Comparison of ENCODE assay signal across 9 mouse cellular contexts in genomic region chr7:16002171-16002570, GRCm38 (mm10). TPM values are rescaled to one million over a fixed set of nuclear protein-coding genes. Genes with fewer than 3 reads are reported as not detected.
DNase-seq lines count a peak whose midpoint lies in the region; ATAC-seq and TF ChIP-seq lines count a peak whose summit lies in the region.
"Had no signal": no experiment of that assay in that cellular context is flagged by ENCODE, and none has a peak within 500 bp of the region (broad histone marks: within the 10 kb centered on the region; RNA-seq: fewer than 3 reads in every experiment).

No protein-coding gene starts in this region.

- H3K27me3 ChIP-seq in midbrain, postnatal 0 days (ENCODE audit: insufficient read depth, low read length), result no peaks in the 10 kb centered on the region
- H3K27me3 ChIP-seq in midbrain, embryonic 10.5 days (ENCODE audit: low read depth, poor library complexity, severe bottlenecking), result no peaks in the 10 kb centered on the region
- no peaks in the 10 kb centered on the region for H3K27me3 ChIP-seq in heart, embryonic 13.5 days (replicated peaks)
- H3K27me3 ChIP-seq: lung, embryonic 15.5 days had no signal

- peaks cover 6% of the 10 kb centered on the region; the same call in 1 of the 2 replicates for H3K36me3 ChIP-seq in midbrain, postnatal 0 days (ENCODE audit: insufficient read depth, low read length)
- peaks cover 45% of the 10 kb centered on the region for H3K36me3 ChIP-seq in midbrain, embryonic 10.5 days
- H3K36me3 ChIP-seq in heart, embryonic 13.5 days, result peaks cover 36% of the 10 kb centered on the region

- ATAC-seq in midbrain, postnatal 0 days (ENCODE audit: low FRiP score), result no peak
- ATAC-seq in common myeloid progenitor, adult 5-6 weeks (replicated peaks; ENCODE audit: low read depth, poor library complexity, severe bottlenecking), result peak; percentile 85
- no peak for ATAC-seq in heart, embryonic 13.5 days (ENCODE audit: extremely low read depth, insufficient number of reproducible peaks, low FRiP score, low TSS enrichment)

- intact Hi-C loops in left cerebral cortex, postnatal 36 days (cut with DNase I), result loop anchor here (5.0 kb wide), 1 partner anchor 45 kb away; the partner anchor contains the start of gene Bicra

- peak; percentile 33 for DNase-seq in midbrain, postnatal 0 days (ENCODE audit: low spot score)
- DNase-seq in midbrain, embryonic 10.5 days (ENCODE audit: low spot score), result no peak
- peak; percentile 78 to 80 for DNase-seq in left cerebral cortex, postnatal 36 days (ENCODE audit: low spot score in 2 of 2)
- DNase-seq in right cerebral cortex, postnatal 36 days (ENCODE audit: low spot score in 2 of 2), result peak; percentile 64 to 76
- DNase-seq in c-Kit-positive CD71-positive TER-119-positive erythroid progenitor cells, embryonic 14.5 days (ENCODE audit: low spot score), result no peak
- DNase-seq in kidney, postnatal 4 days, result no peak

- H3K9me3 ChIP-seq in midbrain, postnatal 0 days (ENCODE audit: low read length), result no peaks in the 10 kb centered on the region
- no peaks in the 10 kb centered on the region for H3K9me3 ChIP-seq in midbrain, embryonic 10.5 days (replicated peaks)
- no peaks in the 10 kb centered on the region for H3K9me3 ChIP-seq in heart, embryonic 13.5 days
- H3K9me3 ChIP-seq: lung, embryonic 15.5 days had no signal

- H3K4me1 ChIP-seq in midbrain, postnatal 0 days (ENCODE audit: insufficient read depth, low read length), result no peaks in the 10 kb centered on the region
- peaks cover 6% of the 10 kb centered on the region for H3K4me1 ChIP-seq in midbrain, embryonic 10.5 days
- H3K4me1 ChIP-seq in heart, embryonic 13.5 days, result peaks cover 47% of the 10 kb centered on the region

- H3K27ac ChIP-seq in midbrain, postnatal 0 days (ENCODE audit: low read depth, low read length), result no peak overlapping the region
- no peak overlapping the region for H3K27ac ChIP-seq in midbrain, embryonic 10.5 days (replicated peaks)
- peak overlapping the region; percentile 46 for H3K27ac ChIP-seq in heart, embryonic 13.5 days (replicated peaks)
- H3K27ac ChIP-seq: lung, embryonic 15.5 days had no signal

- H3K9ac ChIP-seq in midbrain, postnatal 0 days (replicated peaks; ENCODE audit: low read length, poor library complexity, severe bottlenecking), result no peak overlapping the region
- no peak overlapping the region for H3K9ac ChIP-seq in heart, embryonic 13.5 days
- H3K9ac ChIP-seq: lung, embryonic 15.5 days had no signal

- no peak overlapping the region for H3K4me2 ChIP-seq in midbrain, postnatal 0 days (ENCODE audit: low read depth, low read length, poor library complexity, severe bottlenecking)
- H3K4me2 ChIP-seq in heart, embryonic 13.5 days, result no peak overlapping the region
- H3K4me2 ChIP-seq: lung, embryonic 15.5 days had no signal

- H3K4me3 ChIP-seq in midbrain, postnatal 0 days (ENCODE audit: low read depth, low read length), result no peak overlapping the region
- H3K4me3 ChIP-seq in midbrain, embryonic 10.5 days, result no peak overlapping the region
- no peak overlapping the region for H3K4me3 ChIP-seq in heart, embryonic 13.5 days
- H3K4me3 ChIP-seq: lung, embryonic 15.5 days had no signal

- TF ChIP-seq CTCF in midbrain, postnatal 0 days (IDR thresholded peaks at IDR 0.05), result no peak

- WGBS in midbrain, postnatal 0 days, result 82% methylated on average over 5 of the region's 5 CpGs
- WGBS in midbrain, embryonic 10.5 days, result 89% methylated on average over 5 of the region's 5 CpGs
- WGBS in heart, embryonic 13.5 days, result 79% methylated on average over 5 of the region's 5 CpGs

RNA-seq across cellular contexts. Expression of gene Ehd2, which starts 34.8 kb away (rescaled TPM):
- total RNA-seq in midbrain, postnatal 0 days (2014; rRNA removed), result 5.6 and 5.9 TPM in 2 replicates
- 3.9 and 4.3 TPM in 2 replicates for polyA plus RNA-seq in midbrain, postnatal 0 days (2015; fragmentation: Nextera tagmentation; extraction: Ambion mirVana)
- polyA plus RNA-seq in midbrain, embryonic 10.5 days (2016; fragmentation: Nextera tagmentation; extraction: Ambion mirVana), result 12.5 and 13.6 TPM in 2 replicates
- 1.0 and 1.9 TPM in 2 replicates for total RNA-seq in common myeloid progenitor, adult 5-6 weeks (2017)
- 37.4 and 40.2 TPM in 2 replicates for polyA plus RNA-seq in heart, embryonic 13.5 days (2015; fragmentation: Nextera tagmentation; extraction: Ambion mirVana)
- total RNA-seq in left cerebral cortex, postnatal 36 days (2021), result 1 to 10 TPM; 3.5 to 6.8 TPM

RNA-seq across cellular contexts. Expression of gene Bicra, which starts 45.5 kb away (rescaled TPM):
- total RNA-seq in midbrain, postnatal 0 days (2014; rRNA removed), result 6.3 and 7.0 TPM in 2 replicates
- 3.1 and 4.1 TPM in 2 replicates for polyA plus RNA-seq in midbrain, postnatal 0 days (2015; fragmentation: Nextera tagmentation; extraction: Ambion mirVana)
- 6.9 and 8.2 TPM in 2 replicates for polyA plus RNA-seq in midbrain, embryonic 10.5 days (2016; fragmentation: Nextera tagmentation; extraction: Ambion mirVana)
- total RNA-seq in common myeloid progenitor, adult 5-6 weeks (2017), result 1.2 and 2.5 TPM in 2 replicates
- 4.6 and 5.0 TPM in 2 replicates for polyA plus RNA-seq in heart, embryonic 13.5 days (2015; fragmentation: Nextera tagmentation; extraction: Ambion mirVana)
- total RNA-seq in left cerebral cortex, postnatal 36 days (2021), result 10 to 100 TPM; 11.4 to 17.3 TPM

RNA-seq across cellular contexts. Expression of gene Nop53, which starts 56.3 kb away (rescaled TPM):
- total RNA-seq in midbrain, postnatal 0 days (2014; rRNA removed), result 82.8 and 104 TPM in 2 replicates
- 128 and 143 TPM in 2 replicates for polyA plus RNA-seq in midbrain, postnatal 0 days (2015; fragmentation: Nextera tagmentation; extraction: Ambion mirVana)
- polyA plus RNA-seq in midbrain, embryonic 10.5 days (2016; fragmentation: Nextera tagmentation; extraction: Ambion mirVana), result 181 and 183 TPM in 2 replicates
- 458 and 478 TPM in 2 replicates for total RNA-seq in common myeloid progenitor, adult 5-6 weeks (2017)
- 107 and 116 TPM in 2 replicates for polyA plus RNA-seq in heart, embryonic 13.5 days (2015; fragmentation: Nextera tagmentation; extraction: Ambion mirVana)
- total RNA-seq in left cerebral cortex, postnatal 36 days (2021), result 100 to 1,000 TPM; 113 to 130 TPM

RNA-seq across cellular contexts. Expression of gene Zfp541, which starts 59.4 kb away (rescaled TPM):
- total RNA-seq in midbrain, postnatal 0 days (2014; rRNA removed), result 0.14 and 0.33 TPM in 2 replicates
- polyA plus RNA-seq in midbrain, postnatal 0 days (2015; fragmentation: Nextera tagmentation; extraction: Ambion mirVana), result 0.15 TPM in 2 replicates
- polyA plus RNA-seq in midbrain, embryonic 10.5 days (2016; fragmentation: Nextera tagmentation; extraction: Ambion mirVana), result not detected in 2 replicates
- total RNA-seq in common myeloid progenitor, adult 5-6 weeks (2017), result not detected in 2 replicates
- polyA plus RNA-seq in heart, embryonic 13.5 days (2015; fragmentation: Nextera tagmentation; extraction: Ambion mirVana), result 0.05 TPM in 1 of 2 replicates, not detected in the other
- under 1 TPM; 0.64 to 0.88 TPM for total RNA-seq in left cerebral cortex, postnatal 36 days (2021)
- polyA plus RNA-seq: lung, embryonic 15.5 days had no signal

Comparison
In these comparisons a context has a peak if more than half of its experiments do, and no peak if none do; other contexts are left out.
1. DNase-seq: peak in midbrain, postnatal 0 days (single experiment), left cerebral cortex, postnatal 36 days (2 of 2) and right cerebral cortex, postnatal 36 days (2 of 2); none in midbrain, embryonic 10.5 days (single experiment), c-Kit-positive CD71-positive TER-119-positive erythroid progenitor cells, embryonic 14.5 days (single experiment) and kidney, postnatal 4 days (0 of 2).